Mouse (Mus musculus) liver, embryonic 14.5 days (tissue): ENCODE data around the gene Gm21958. TPM values are rescaled to one million over a fixed set of nuclear protein-coding genes. Genes with fewer than 3 reads are reported as not detected.

Experiments used
- ATAC-seq: fragments of 200-750 bp; cut with Nextera tagmentation; 2 replicates; pipeline ENCODE4 v1.8.0; 2017; ENCODE audit warnings: moderate number of reproducible peaks, mild to moderate bottlenecking, moderate library complexity; ENCODE audit not compliant: insufficient read depth
- DNase-seq, 3 experiments: peaks; one replicate each; pipeline ENCODE4 v3.0.0-alpha.2; 2012 to 2013; ENCODE audit warnings: low read depth in 3 of 3, low spot score in 3 of 3
- H3K27ac ChIP-seq: fragments of 300-500 bp; sonication (generic); 2 replicates; pipeline ENCODE4 v1.5.1; 2014; ENCODE audit warnings: moderate library complexity, mild to moderate bottlenecking, control low read depth, inconsistent platforms
- H3K27me3 ChIP-seq: fragments of 300-500 bp; sonication (generic); 2 replicates; pipeline ENCODE4 v1.6.1; 2014; ENCODE audit warnings: mild to moderate bottlenecking, low read length, moderate library complexity; ENCODE audit not compliant: control insufficient read depth, insufficient read depth
- H3K36me3 ChIP-seq: fragments of 300-500 bp; sonication (generic); replicated peaks from 2 replicates; pipeline ENCODE4 v1.6.1; 2014; ENCODE audit warnings: low read depth; ENCODE audit not compliant: control insufficient read depth, insufficient read depth
- H3K4me1 ChIP-seq, 2 experiments: fragments of 200-500 bp in 1 of 2; fragments of 300-500 bp in 1 of 2; sonication (generic) in 1 of 2; replicated peaks; 2 replicates each; pipeline ENCODE4 v1.6.1; 2012 to 2014; ENCODE audit warnings: antibody characterized with exemption in 1 of 2, inconsistent platforms in 1 of 2, low read length in 1 of 2; ENCODE audit not compliant: control insufficient read depth in 2 of 2, insufficient read depth in 2 of 2
- H3K4me2 ChIP-seq: fragments of 300-500 bp; sonication (generic); 2 replicates; pipeline ENCODE4 v1.6.1; 2014; ENCODE audit warnings: low read depth, mild to moderate bottlenecking, control low read depth, moderate library complexity
- H3K4me3 ChIP-seq, 2 experiments: fragments of 200-500 bp in 1 of 2; fragments of 300-500 bp in 1 of 2; sonication (generic) in 1 of 2; 2 replicates each; pipeline ENCODE4 v1.5.1; 2012 to 2014; ENCODE audit warnings: low read depth in 2 of 2, low read length in 2 of 2, mild to moderate bottlenecking in 2 of 2, control low read depth in 1 of 2, inconsistent platforms in 1 of 2, moderate library complexity in 1 of 2; ENCODE audit not compliant: insufficient read depth in 1 of 2
- H3K9ac ChIP-seq: fragments of 300-500 bp; sonication (generic); replicated peaks from 2 replicates; pipeline ENCODE4 v1.6.1; 2014; ENCODE audit warnings: mild to moderate bottlenecking, control low read depth, moderate library complexity
- H3K9me3 ChIP-seq: fragments of 300-500 bp; sonication (generic); 2 replicates; pipeline ENCODE4 v1.6.1; 2016; ENCODE audit warnings: low read length, mixed read lengths; ENCODE audit not compliant: control insufficient read depth
- CTCF ChIP-seq: IDR thresholded peaks from 2 replicates; pipeline ENCODE4 v1.5.1; 2016; ENCODE audit warnings: antibody characterized with exemption, low read depth, control low read depth
- EP300 ChIP-seq: IDR thresholded peaks from 2 replicates; pipeline ENCODE4 v1.6.1; 2016; ENCODE audit warnings: antibody characterized with exemption, low read depth
- WGBS: fragments of 180-500 bp; shearing (Covaris S2); extraction: QIAGEN DNeasy Blood & Tissue Kit; methylation state at CpG from one replicate; pipeline ENCODE4 v1.1.7; 2014; ENCODE audit not compliant: insufficient replicate concordance; 5-methylcytosine and 5-hydroxymethylcytosine counted together
- polyA plus RNA-seq, 2 experiments: library from polyadenylated mRNA; depleted of rRNA in 1 of 2; stranded (reverse) in 1 of 2; unstranded in 1 of 2; fragments of >200 nt; fragmentation: Nextera tagmentation in 1 of 2; extraction: Ambion mirVana in 1 of 2; gene quantifications; 2 replicates each; pipeline versions ENCODE4 v1.2.1 to v1.2.3; 2012 to 2014

The Gm21958 gene
- polyA plus RNA-seq, 2 experiments = not detected

GRCm38 (mm10) chr3:54699759-54700301 is 14.3 kb downstream of the Gm21958 start:
- no peaks in the 10 kb centered on the region for H3K9me3 ChIP-seq
- no peak overlapping the region for H3K4me3 ChIP-seq
- H3K36me3 ChIP-seq = peaks cover 29% of the 10 kb centered on the region
- ATAC-seq (peak; percentile 52; the same call in 1 of the 2 replicates), DNase-seq (peak in 2 of 3 experiments; percentile 17 to 18)
- H3K27ac ChIP-seq = no peak overlapping the region
- peaks cover 3% of the 10 kb centered on the region in 2 experiments for H3K4me1 ChIP-seq
- WGBS = 32% methylated on average over 5 of the region's 5 CpGs
- H3K27me3 ChIP-seq = no peaks in the 10 kb centered on the region
- H3K4me2 ChIP-seq = no peak overlapping the region
- TF ChIP-seq CTCF (no peak), EP300 (peak; percentile 10; the same call in 1 of the 2 replicates)
- no peak overlapping the region for H3K9ac ChIP-seq

DNA sequence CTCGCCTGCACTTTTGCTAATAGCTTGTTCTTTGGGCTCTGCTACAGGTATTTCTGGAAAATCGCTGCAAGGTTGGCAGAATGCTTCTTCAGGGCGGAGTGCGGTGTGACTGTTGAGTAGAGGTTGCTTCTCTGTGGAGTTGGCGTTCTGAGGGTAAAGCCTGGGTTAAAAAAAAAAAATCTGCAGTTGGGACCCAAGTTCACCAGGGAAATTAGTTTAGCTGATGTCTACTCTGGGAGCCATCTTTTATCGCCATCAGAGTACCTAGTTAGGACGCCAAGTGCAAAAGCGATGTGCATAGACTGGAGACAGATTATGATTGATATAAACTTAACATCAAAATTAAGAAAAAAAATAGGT is 21.1 kb downstream of the Gm21958 start:
- WGBS = 0% methylated on average over 8 of the region's 8 CpGs
- DNase-seq = peak; percentile 6 to 49 (median 22)
- no peaks in the 10 kb centered on the region for H3K9me3 ChIP-seq
- H3K4me3 ChIP-seq = peak overlapping the region; percentile 62 to 95
- no peaks in the 10 kb centered on the region for H3K27me3 ChIP-seq
- H3K4me2 ChIP-seq = peak overlapping the region; percentile 85
- H3K27ac ChIP-seq = peak overlapping the region; percentile 91
- H3K9ac ChIP-seq = peak overlapping the region; percentile 82
- H3K36me3 ChIP-seq = peaks cover 8% of the 10 kb centered on the region
- TF ChIP-seq EP300 (no peak), CTCF (no peak)
- no peak; the same call in 1 of the 2 replicates for ATAC-seq
- peaks cover 5% of the 10 kb centered on the region in 2 experiments for H3K4me1 ChIP-seq

GRCm38 (mm10) chr3:54692202-54693055 is 21.7 kb downstream of the Gm21958 start, which contains the start of gene Supt20:
TSS of gene Supt20 (plus strand) at chr3:54692807.
- TF ChIP-seq EP300 (no peak), CTCF (no peak)
- under 1% methylated on average over 65 of the region's 65 CpGs for WGBS
- DNase-seq = peak; percentile 91 to 94 (median 93)
- peaks cover 5% of the 10 kb centered on the region in 2 experiments for H3K4me1 ChIP-seq
- no peaks in the 10 kb centered on the region for H3K9me3 ChIP-seq
- peaks cover 8% of the 10 kb centered on the region; the same call in 1 of the 2 replicates for H3K36me3 ChIP-seq
- peak within 1 kb of the TSS; percentile 91 for H3K27ac ChIP-seq
- ATAC-seq = peak; percentile 98
- H3K27me3 ChIP-seq = no peaks in the 10 kb centered on the region
- peak within 1 kb of the TSS; percentile 62 to 95 for H3K4me3 ChIP-seq
- H3K9ac ChIP-seq = peak within 1 kb of the TSS; percentile 82
- H3K4me2 ChIP-seq = peak within 1 kb of the TSS; percentile 85

DNA sequence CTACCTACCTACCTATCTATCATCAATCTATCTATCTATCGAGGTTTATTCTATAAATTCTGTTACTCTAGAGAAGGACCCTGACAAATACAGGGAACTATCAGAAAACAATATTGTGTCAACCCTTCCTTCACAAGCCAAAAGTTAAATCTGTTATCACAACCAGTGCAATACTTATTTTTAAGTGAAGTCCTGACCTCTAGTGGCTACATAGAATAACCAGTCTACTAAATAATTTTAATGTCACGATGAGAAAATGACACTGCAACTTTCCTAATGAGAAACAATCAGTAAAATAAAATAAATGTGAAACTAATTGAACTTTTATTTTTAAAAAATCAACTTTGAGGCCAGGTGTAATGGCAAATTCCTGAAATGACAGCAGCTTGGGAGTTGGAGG is 25.1 kb downstream of the Gm21958 start:
- H3K27ac ChIP-seq = no peak overlapping the region
- H3K4me2 ChIP-seq = no peak overlapping the region
- H3K27me3 ChIP-seq = no peaks in the 10 kb centered on the region
- H3K4me1 ChIP-seq = peaks cover 0 to 3% of the 10 kb centered on the region in 2 experiments; a peak in 1 of 4 replicates
- H3K9ac ChIP-seq = no peak overlapping the region
- 32% methylated on average over 2 of the region's 2 CpGs for WGBS
- no peak overlapping the region for H3K4me3 ChIP-seq
- no peak for DNase-seq
- no peak for ATAC-seq
- no peaks in the 10 kb centered on the region for H3K36me3 ChIP-seq
- TF ChIP-seq CTCF (peak; percentile 18; the same call in 1 of the 2 replicates), EP300 (no peak)
- H3K9me3 ChIP-seq = no peaks in the 10 kb centered on the region

GRCm38 (mm10) chr3:54687245-54687644 is 26.9 kb downstream of the Gm21958 start:
- Histone ChIP-seq H3K9ac (no peak overlapping the region), H3K36me3 (no peaks in the 10 kb centered on the region), H3K9me3 (no peaks in the 10 kb centered on the region), H3K4me1 (peaks cover 0 to 3% of the 10 kb centered on the region in 2 experiments; a peak in 1 of 4 replicates), H3K27ac (no peak overlapping the region), H3K4me3 (no peak overlapping the region), H3K27me3 (no peaks in the 10 kb centered on the region), H3K4me2 (no peak overlapping the region)
- TF ChIP-seq EP300 (no peak), CTCF (no peak)
- ATAC-seq (no peak), DNase-seq (no peak)
- WGBS = 47% methylated on average over 2 of the region's 2 CpGs
